Mouse (Mus musculus) ES-Bruce4 (cell line): ENCODE data around the gene Tiam1.

Experiments used
- CTCF ChIP-seq: IDR thresholded peaks from one replicate; pipeline ENCODE4 v1.8.1; 2011; ENCODE audit warnings: low read depth, low read length
- EP300 ChIP-seq: IDR thresholded peaks from 2 replicates; pipeline ENCODE4 v1.6.1; 2011; ENCODE audit warnings: low read depth, low read length; ENCODE audit not compliant: insufficient read depth
- POLR2A ChIP-seq: IDR thresholded peaks from one replicate; pipeline ENCODE4 v1.8.1; 2011; ENCODE audit warnings: low read length; ENCODE audit not compliant: insufficient read depth

DNA sequence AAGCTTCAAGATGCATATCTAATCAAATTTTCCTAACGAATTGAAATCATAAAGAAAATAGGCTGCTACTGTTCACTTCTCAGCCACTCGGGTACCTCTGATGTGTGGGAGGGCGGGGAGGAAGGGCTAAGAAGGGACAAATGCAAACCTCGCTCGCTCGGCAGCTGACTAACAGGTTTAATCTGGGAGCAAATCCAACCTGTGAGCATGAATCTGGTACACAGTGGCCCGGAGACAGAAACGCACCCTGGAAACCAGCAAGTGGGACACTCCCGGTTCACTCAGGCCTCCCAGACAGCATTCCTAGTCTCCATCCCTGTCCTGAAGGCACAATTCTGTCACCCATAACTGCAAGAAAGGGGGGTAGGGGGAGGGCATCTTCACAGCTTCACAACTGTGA is 244.4 kb downstream of the Tiam1 start:
- TF ChIP-seq CTCF (no peak), POLR2A (no peak), EP300 (no peak)
